Mouse (Mus musculus): ENCODE measurements around the gene Uggt1.

Uggt1 gene

DNA sequence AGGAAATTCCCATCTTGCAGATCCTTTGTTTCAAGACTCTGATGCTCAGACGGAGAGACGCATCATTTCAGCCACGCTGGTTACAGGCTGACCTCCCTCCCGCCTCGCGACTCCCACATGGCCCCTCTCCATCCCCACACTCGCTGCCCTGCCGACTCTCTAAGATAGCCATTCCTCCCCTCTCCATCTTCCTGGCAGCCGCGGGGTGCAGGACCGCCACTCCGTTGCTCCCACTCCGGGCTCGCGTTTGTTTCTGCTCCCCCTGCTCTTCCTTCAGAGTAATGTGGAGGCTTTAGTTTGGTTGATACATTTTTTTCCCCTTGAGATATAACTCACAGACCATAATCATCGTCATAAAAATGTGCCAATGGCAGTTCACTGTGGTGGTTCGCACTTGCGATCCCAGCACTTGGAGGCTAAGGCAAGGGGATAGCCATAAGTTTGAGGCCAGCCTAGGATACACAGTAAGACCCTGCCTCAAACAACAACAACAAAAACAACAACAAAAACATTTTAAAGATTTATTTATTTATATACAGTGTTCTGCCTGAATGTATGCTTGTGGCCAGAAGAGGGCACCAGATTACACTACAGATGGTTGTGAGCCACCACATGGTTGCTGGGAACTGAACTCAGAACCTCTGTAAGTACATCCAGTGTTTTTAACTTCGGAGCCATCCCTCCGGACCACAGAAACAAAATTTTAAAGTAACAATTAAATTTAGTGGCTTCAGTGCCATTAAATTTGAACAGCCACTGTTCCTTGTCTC, 11.5 kb upstream of the Uggt1 start:
- DNase-seq, result no peak

DNA sequence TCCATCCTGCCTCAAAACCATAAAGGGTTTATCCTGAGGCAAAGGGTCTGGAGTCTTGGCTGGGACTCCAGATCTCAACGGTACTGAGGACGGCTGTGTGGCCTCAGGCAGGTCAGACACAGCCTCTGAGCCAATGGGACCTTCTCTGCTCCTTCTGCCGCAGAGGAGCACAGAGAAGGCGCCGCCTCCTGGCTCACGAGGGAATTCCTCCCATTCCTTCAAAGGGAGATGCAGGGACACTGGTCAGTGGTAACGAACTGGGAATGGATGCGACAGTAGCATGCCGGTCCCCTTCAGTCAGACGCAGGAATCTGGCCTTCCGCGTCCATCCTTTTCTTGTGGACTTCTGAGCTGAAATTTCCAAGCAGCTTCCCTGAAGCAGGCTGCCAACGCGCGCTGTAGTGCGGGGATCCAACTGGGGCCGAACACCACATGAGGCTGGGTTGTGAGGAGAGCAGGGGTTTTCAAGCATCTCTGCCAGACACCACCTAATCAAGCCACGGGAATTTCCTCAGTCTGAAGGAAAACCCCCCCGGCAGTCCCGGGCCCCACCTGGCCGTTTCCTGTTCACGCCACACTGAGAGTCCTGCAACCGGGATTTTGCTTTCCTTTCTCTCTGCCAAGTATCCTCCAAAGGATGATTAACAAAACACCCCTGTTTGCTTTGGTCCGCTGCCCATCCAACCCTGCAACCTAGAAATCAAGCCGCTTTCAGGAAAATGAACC, 10.3 kb upstream of the Uggt1 start:
- peak; percentile 71 to 78 for DNase-seq

DNA sequence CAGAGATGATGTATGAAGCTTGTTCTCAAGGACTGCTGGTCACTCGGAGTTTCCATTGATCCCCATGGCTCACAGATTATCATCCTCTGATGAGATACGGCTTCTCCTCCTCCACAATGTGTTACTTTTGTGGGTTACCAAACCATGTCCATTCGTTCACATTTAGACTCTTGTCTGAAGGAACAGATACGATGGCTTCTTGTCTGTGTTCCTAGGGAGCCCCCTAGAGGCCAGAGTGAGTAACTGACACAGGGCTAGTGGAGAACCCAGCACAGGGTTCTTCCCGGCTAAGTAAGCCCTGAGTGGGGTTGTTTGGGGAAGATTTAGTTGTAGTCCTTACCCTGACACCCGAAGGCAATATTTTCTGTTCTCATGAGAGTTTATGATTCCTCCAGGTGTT, 8.3 kb upstream of the Uggt1 start:
- peak; percentile 77 to 82 for DNase-seq

DNA sequence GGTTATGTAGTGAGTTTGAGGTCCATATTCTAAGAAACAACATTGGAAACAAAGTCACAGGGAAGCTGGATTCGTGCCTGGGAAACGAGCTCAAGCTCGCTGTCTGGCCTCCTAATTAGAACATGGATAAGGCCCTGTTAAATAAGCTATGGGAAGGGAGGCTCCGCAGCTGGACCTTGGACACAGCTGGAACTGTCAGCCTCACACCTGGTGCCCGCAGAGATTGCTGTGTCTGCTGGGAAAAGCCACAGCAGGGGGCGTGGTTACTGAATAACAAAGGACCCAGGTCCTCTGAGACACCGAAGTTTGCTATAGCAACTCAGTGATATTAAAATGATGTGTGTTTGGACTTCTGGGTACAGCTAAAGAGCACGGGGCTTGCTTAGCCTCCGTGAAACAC, 6.9 kb upstream of the Uggt1 start:
- DNase-seq, result peak in 1 of 2 experiments; percentile 55

DNA sequence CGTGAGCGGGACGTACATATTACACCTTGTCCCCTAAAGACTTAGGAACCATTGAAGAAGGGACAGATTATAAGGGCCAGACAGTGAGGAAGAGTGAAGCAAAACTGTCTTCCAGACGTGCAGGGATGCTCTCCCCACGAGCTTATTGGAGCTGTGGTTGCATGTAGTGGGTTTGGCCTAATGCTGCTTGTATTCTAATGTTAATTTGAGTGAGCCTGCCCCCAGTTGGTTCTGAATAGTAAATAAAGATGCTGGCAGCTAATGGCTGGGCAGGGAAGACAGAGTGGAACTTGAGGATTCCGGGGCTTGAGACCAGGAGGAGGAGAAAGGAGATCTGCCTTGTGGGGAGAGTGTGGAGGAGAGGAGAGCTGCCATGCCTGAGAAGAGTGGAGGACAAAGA, 2.2 kb upstream of the Uggt1 start:
- DNase-seq, result no peak

DNA sequence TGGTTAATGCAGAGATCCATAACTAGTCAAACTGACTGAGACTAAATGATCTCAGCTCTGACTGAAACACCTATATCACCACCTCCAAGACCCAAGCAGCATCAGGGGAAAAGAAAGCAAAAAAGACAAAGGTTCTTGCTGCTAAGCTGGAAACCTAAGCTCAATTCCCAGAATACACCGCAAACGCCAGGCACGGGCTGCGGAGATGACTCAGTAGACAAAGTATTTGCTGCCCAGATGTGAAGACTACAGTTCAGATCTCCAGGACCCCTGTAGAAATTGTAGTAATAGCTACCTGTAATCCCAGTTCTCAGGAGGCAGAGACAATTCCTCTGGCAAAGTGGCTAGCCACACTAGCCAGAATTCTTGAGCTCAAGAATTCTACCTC, 302 bp upstream of the Uggt1 start:
- no peak for DNase-seq

DNA sequence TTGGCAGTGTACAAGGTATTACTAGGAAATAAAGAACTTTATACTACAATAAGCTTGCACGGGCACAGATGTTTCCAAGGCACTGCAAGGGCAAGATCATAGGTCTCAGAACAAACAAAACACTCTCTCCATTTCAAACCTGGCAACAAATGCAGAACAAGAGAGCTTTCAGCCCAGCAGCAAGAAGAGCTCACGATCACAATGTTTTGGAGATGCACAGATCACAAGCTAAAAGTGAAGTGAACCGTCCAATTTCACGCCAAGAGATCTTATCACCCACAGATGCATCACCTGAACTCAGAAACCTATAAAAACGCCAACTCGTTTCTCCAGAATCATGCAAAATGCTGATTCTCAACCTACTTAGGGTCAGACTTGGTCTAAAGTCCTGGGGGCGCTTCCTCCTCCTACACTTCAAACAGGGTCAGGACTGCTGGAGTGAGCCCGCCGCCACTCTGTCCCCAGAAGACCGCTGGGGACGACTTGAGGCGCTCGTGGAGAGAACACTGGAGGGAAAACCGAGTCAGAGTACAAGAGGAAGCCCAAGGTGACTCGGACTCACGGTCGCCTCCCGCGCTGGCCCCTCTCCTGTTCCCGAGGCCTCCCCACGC, 968 bp downstream of the Uggt1 start:
- no peak for DNase-seq

DNA sequence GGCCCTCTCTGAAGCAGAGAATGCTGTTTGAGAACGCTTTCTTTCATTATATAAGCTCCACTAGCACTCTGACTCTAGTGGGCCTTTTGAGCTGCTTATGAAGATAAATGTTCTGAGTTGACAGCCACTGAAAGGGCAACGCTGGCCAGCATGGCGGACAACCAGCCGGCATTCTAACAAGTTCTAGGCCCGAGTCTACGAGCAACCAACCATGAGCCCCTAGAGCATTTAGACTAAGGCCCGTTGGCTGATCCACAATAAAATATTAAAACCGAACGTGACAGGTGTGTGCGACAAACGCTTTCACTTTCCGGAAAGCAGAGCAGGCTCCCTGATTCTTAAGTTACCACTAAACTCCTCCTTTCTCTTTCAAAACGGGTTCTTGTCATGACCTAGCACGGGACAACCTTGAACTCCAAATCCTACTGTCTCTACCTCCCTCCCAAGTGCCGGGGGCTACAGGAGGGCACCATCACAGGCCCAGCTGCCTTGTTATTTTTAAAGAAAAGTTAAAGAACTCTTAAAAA, 2.6 kb downstream of the Uggt1 start:
- DNase-seq, result no peak

DNA sequence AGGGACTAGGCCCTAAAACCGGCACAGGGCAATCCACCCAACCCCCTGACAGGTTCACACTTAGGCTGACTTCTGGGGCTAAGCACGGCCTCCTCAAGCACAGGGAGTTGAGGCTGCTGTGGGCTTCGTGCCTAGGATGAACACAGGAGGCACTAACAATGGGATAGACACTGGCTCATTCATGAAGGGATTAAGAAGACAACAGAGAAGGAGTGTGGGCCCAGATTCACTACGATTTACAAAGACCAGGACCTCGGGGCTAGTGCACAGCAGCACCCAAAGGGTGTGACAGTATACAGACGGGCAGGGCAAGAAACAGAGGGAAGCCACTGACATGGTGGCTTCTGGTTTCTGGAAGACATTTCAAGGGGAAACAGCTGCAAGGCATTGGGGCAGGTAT, 4.3 kb downstream of the Uggt1 start:
- DNase-seq, result no peak

DNA sequence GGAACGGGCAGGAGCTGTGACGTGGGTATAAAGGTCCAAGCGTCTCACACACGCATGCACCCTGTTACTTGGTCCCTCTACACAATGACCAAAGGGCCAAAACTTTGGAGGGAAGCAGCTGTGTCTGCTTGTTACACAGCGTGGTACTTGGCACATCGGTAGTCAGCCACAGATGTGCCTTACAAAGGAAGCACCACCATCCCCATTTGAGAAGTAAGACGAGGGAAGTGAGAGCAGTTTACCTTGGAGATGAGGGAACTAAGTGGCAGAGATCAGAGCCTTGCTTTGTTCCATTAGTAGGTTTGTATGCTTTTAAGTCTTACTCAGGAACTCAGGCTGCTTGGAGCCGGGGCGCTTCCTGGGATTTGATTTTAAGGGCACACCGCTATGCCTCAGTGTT, 5.1 kb downstream of the Uggt1 start:
- DNase-seq, result no peak

DNA sequence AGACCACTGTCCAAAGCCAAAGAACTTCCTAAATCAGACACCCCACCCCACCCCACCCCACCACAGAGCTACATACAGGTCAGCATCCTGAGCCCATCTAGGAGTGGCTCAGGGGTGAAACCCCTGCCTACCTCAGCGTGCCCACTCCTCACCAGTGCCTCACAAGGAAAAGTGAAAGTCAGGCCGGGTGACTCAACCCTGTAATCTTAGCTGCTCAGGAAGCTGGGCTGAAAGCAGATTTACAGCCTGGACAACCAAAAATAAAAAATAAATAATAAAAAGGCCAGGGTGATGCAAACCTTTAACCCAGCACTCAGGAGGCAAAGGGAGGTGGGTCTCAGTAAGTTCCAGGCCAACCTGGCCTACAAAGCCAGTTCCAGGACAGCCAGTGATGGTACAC, 8.7 kb downstream of the Uggt1 start:
- DNase-seq, result no peak

DNA sequence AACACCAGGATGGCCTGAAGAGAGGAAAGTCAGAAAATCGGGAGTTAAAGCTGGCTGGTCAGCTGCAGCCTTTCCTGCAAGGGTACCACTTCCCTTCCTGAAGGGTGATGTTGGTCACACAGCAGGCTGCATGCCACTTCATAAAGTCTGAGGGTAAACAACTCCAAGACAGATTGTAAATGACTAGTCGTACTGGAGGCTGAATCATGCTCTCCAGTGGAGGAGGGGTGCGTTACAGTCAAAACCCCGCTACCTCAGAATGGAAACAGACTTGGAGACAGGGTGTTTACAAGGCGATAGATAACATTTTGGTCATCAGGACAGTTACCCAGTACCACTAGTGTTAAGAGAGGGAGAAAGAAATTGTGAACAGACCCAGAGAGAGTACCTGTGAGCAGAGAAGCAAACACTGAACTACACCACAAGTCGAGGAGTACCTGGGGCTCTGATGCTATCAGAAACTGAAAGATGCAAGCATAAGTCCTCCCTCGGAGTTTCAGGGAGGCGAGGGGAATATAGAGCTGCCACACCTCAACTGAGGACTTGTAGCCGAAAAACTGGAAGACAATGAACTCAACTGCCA, 9.4 kb downstream of the Uggt1 start:
- no peak for DNase-seq

DNA sequence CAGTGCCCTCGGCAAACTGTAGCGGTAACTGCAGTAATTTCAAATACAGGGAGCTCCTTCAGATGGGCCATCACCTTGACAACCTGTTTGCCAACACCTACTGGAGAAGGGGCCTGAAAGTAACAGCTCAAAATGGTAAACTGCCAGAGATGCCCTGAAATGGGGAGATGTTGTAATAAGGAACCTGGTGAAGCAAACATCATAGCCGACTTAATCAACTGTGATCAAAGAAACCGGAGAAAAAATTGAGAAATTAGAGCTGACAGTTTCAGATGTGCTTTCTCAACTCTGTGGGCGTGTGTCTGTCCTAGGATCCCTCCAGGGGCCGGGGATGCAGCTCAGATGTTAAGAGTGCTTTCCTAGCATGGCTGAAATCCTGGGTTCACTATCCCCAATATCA, 11.3 kb downstream of the Uggt1 start:
- DNase-seq, result no peak

DNA sequence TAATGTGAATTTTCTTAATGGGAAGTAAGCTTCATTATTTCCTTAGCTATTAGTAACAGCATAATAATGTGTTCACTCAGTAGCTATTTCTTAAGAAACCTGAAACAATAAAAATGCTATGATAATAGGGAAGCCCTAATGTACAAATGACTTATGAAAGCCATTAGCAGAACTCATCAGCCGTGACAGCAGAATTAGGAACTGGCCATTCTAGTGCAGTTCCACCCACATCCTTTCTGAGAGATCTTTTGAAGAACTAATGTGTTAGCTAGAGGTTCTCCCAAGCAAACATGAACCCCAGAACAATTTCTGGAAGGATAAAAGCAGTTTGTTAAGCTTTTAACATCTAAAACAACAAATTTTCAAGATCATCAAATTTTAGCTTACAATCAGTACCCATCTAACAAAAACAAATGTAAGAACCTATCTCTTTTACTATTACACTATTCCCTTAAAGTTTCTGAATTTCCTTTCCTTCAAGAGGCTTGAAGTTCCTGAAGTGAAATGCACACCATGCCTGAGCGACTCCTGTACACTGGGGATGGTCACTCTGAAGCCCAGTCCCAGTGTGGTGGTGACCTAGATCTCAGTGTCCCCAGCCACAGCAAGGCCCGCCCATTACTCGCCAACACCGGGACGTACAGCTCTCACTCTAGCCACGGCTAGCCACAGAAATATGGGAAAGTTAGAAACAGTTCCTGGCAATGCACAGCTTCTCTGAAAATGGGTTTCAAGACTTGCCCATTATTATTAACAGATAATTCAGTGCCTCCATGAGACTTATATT, 13.4 kb downstream of the Uggt1 start:
- no peak for DNase-seq

DNA sequence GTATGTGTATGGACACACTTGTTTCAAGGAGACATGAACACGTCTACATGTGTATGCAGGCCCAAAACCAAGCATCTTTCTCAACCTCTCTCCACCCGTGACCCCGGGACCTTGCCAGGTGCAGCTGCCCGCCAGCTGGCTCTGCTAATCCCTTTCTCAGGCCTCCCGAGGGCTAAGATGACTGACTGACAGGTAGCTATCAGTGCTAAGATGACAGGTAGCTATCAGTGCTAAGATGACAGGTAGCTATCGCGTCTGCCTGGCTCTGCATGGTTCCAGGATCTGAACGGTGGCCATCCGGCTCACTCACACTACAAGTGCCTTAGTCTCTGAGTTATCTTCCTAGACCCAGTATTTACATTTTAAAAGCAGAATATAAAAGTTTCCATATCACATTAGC, 16.1 kb downstream of the Uggt1 start:
- no peak for DNase-seq

DNA sequence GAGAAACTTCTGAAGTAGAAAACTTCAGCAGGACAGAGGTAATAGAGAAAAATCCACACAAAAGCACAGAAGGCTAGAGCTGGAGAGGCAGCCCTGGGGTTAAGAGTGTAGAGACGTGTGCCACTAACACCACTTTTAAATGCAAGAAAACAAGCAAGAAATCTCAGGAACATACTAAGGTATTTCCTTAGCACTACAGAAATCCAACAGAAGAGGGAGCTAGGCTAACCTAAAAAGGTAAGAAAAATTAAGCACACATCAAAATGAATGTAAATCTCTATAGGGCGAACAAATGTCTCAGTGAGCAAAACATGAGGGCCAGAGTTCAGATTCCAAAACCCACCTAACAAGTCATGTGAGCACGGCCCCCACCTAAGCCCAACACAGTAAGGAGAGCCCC, 19.9 kb downstream of the Uggt1 start:
- DNase-seq, result no peak

DNA sequence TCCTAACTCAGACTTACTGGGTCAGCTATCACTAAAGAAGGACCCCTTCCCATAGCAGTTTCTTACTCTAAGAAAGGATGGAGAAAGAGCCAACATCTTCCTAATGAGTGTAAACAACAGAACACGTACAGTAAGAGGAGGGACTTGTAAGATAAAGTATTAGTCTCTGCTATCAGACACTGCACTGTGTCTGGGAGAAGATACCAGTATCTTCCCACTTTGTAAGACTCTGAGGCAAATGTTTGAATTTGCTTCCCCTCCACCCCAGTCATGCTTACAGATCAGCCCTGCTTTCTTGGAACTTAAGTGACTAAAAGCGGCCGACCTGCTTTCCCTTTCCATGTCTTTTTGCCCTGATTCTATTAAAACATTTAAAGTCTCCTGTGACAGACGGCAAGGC, 30.2 kb downstream of the Uggt1 start:
- no peak for DNase-seq

DNA sequence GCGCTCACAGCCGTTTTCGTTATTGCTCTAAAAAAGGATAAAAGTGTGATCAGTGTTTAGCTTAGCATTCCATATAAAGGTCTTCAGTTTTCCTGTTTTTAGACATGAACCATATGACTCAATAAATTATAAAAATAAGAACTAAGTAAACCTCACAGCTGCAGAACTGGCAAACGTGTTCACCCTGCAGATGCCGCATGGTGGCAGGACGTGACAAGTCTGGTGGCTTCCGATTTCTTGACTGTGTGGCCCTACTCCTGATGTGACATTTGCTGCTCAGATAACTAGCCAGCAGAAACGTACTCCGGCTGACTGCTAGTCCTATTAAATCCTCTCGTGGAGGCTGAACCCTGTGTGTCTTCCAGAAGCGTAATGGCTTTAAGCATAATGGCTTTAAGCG, 42.8 kb downstream of the Uggt1 start:
- no peak for DNase-seq

DNA sequence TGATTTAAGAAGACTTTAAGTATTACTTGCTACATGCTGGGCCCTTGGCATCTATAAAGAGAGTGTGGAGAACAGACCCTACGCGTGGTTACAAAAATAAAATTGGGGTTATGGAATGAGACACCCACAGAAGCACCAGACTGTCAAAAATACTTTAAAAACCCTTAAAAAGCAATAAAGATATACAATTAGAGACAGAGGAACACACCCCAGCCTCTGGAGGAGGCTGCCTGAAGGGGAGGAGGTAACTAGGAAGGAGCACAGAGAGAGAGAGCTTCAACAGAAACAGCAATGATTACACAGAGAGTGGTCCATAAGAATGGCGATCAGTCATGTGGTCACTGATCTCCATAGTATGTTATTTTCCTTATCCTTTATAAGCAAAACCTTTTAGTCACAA, 50.0 kb downstream of the Uggt1 start:
- no peak for DNase-seq

DNA sequence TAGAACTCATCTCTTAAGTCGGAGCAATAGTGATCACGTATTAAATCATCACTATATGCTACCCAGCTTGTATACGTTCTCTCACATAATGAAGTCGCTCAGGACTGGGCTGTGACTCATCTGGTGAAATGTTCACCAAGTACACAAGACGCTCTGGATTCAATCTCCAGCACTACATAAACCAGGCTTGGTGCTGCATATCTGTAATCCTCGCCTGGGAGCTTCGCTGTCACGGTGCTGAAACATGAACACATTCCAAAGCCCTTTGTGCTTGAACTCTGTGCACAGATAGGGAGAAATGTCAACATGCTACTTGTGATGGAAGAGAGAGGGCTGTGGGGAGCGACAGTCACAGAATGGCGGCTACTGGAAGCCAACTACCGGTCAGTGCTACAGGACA, 52.6 kb downstream of the Uggt1 start:
- DNase-seq, result no peak

DNA sequence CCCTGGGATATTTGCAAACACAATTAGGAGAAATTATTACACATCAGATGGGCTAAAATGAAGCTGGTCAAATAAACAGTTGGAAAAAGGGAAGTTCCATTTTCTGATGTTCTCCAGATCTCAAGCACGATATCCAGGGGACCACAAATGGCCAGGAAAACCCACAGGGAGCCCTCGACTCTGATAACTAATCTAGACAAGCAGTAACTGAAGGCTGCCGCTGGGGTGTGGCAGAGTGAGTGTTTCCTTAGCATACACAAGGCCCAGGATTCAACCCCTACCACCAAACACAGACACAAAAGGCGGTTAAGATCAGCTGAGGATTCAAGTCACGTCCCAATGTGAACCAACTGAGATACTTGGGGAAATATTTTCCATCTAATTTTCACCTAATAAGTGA, 64.5 kb downstream of the Uggt1 start:
- no peak for DNase-seq

DNA sequence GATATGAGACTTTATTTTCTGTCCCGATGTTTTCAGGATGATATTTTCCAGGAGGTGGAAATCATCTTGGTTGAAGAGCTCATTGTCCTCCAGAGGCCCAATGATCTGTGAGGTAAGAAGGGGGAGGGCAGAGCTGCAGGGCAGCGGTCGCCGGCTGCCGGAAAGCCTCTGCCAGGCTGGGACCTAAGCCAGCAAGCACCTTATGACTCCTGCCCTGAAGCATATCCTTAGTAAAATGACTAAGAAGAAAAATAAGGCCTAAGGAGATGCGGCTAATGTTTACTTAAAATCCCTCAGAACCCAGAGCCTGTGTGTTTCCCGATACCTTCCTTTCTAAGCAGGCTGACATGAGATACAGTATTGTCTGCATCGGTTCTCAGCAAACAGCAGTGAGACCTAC, 71.1 kb downstream of the Uggt1 start:
- peak; percentile 13 to 33 for DNase-seq

DNA sequence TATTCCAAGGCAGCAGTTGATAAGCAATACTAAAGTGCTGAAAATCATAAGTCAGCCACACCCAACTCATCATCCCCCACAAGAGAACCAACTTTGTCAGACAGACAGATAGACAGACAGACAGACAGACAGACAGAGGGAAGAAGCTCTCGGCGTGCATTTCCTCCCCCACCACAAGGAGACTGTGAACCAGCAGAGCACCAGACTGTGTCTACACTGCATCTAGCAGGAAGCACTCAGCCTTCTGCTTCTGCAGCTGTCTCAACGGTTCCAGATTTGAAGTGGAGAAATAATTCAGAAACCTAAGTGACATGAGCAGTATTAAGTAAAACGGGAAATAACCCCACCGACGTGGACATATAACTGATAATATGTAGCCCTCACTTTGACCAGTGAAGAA, 71.6 kb downstream of the Uggt1 start:
- DNase-seq, result no peak
